In genomic region chr9:58195671-58196070, GRCm38 (mm10) we compare ENCODE assay signal across 15 mouse cellular contexts. TPM values are rescaled to one million over a fixed set of nuclear protein-coding genes. Genes with fewer than 3 reads are reported as not detected.
DNase-seq lines count a peak whose midpoint lies in the region; ATAC-seq and TF ChIP-seq lines count a peak whose summit lies in the region.
"Had no signal": no experiment of that assay in that cellular context is flagged by ENCODE, and none has a peak within 500 bp of the region (broad histone marks: within the 10 kb centered on the region; RNA-seq: fewer than 3 reads in every experiment).

No protein-coding gene starts in this region.

- 0 out of 2 replicates have a peak overlapping the region, but pooled peaks have one; percentile 58 for H3K4me2 ChIP-seq in embryonic facial prominence, embryonic 14.5 days (ENCODE audit: low read depth, low read length)
- H3K4me2 ChIP-seq in hindbrain, embryonic 13.5 days, result peak overlapping the region; percentile 58
- H3K4me2 ChIP-seq in midbrain, postnatal 0 days (ENCODE audit: low read depth, low read length, poor library complexity, severe bottlenecking), result peak overlapping the region; percentile 66

- H3K9ac ChIP-seq in embryonic facial prominence, embryonic 14.5 days (ENCODE audit: low read depth, low read length), result no peak overlapping the region
- H3K9ac ChIP-seq in hindbrain, embryonic 13.5 days, result peak overlapping the region; percentile 66
- no peak overlapping the region for H3K9ac ChIP-seq in midbrain, postnatal 0 days (replicated peaks; ENCODE audit: low read length, poor library complexity, severe bottlenecking)
- H3K9ac ChIP-seq: lung, embryonic 14.5 days had no signal

- DNase-seq in heart, embryonic 10.5 days (ENCODE audit: low spot score), result no peak
- DNase-seq in heart, adult 9 months (ENCODE audit: low spot score in 2 of 2), result no peak
- DNase-seq in embryonic facial prominence, embryonic 14.5 days (ENCODE audit: low spot score), result no peak
- no peak for DNase-seq in midbrain, postnatal 0 days (ENCODE audit: low spot score)
- no peak for DNase-seq in gastrocnemius, postnatal 4 days (ENCODE audit: low spot score in 2 of 2)
- DNase-seq in urinary bladder, postnatal 10 days (ENCODE audit: low spot score), result no peak
- DNase-seq: cerebellum, postnatal 36 days; gastrocnemius, postnatal 25 days; kidney, adult 11 months; lung, embryonic 14.5 days had no signal

- H3K4me1 ChIP-seq in heart, embryonic 10.5 days, result peaks cover 56% of the 10 kb centered on the region
- peaks cover 29% of the 10 kb centered on the region for H3K4me1 ChIP-seq in embryonic facial prominence, embryonic 14.5 days (ENCODE audit: control insufficient read depth, insufficient read depth, low read length)
- peaks cover 50% of the 10 kb centered on the region for H3K4me1 ChIP-seq in hindbrain, embryonic 13.5 days (replicated peaks)
- peaks cover 4% of the 10 kb centered on the region for H3K4me1 ChIP-seq in midbrain, postnatal 0 days (ENCODE audit: insufficient read depth, low read length)

- peak overlapping the region; percentile 51; the same call in 1 of the 2 replicates for H3K4me3 ChIP-seq in heart, embryonic 10.5 days
- H3K4me3 ChIP-seq in embryonic facial prominence, embryonic 14.5 days (ENCODE audit: low read depth, low read length), result no peak overlapping the region
- H3K4me3 ChIP-seq in hindbrain, embryonic 13.5 days, result peak overlapping the region; percentile 34
- peak overlapping the region; percentile 35; the same call in 1 of the 2 replicates for H3K4me3 ChIP-seq in midbrain, postnatal 0 days (ENCODE audit: low read depth, low read length)

- no peaks in the 10 kb centered on the region for H3K36me3 ChIP-seq in heart, embryonic 10.5 days
- H3K36me3 ChIP-seq in embryonic facial prominence, embryonic 14.5 days (ENCODE audit: control insufficient read depth, insufficient read depth, low read length), result no peaks in the 10 kb centered on the region
- no peaks in the 10 kb centered on the region for H3K36me3 ChIP-seq in hindbrain, embryonic 13.5 days
- H3K36me3 ChIP-seq in midbrain, postnatal 0 days (ENCODE audit: insufficient read depth, low read length), result no peaks in the 10 kb centered on the region
- H3K36me3 ChIP-seq: limb, embryonic 13.5 days had no signal

- WGBS in heart, embryonic 10.5 days, result 4% methylated on average over 1 of the region's 1 CpGs
- no CpG with 5 or more reads among the region's 1 CpGs for WGBS in embryonic facial prominence, embryonic 14.5 days
- WGBS in hindbrain, embryonic 13.5 days, result 0% methylated on average over 1 of the region's 1 CpGs
- 19% methylated on average over 1 of the region's 1 CpGs for WGBS in midbrain, postnatal 0 days

- peaks cover 79% of the 10 kb centered on the region for H3K27me3 ChIP-seq in heart, embryonic 10.5 days (ENCODE audit: insufficient read depth, poor library complexity, severe bottlenecking)
- peaks cover 63% of the 10 kb centered on the region for H3K27me3 ChIP-seq in embryonic facial prominence, embryonic 14.5 days (replicated peaks; ENCODE audit: control insufficient read depth, insufficient read depth, low read length)
- peaks cover 71% of the 10 kb centered on the region for H3K27me3 ChIP-seq in hindbrain, embryonic 13.5 days
- H3K27me3 ChIP-seq in midbrain, postnatal 0 days (ENCODE audit: insufficient read depth, low read length), result peaks cover 41% of the 10 kb centered on the region

- TF ChIP-seq CTCF in midbrain, postnatal 0 days (IDR thresholded peaks at IDR 0.05), result no peak

- H3K9me3 ChIP-seq in heart, embryonic 10.5 days, result no peaks in the 10 kb centered on the region
- no peaks in the 10 kb centered on the region for H3K9me3 ChIP-seq in embryonic facial prominence, embryonic 14.5 days (ENCODE audit: control insufficient read depth, low read length)
- H3K9me3 ChIP-seq in hindbrain, embryonic 13.5 days, result no peaks in the 10 kb centered on the region
- H3K9me3 ChIP-seq in midbrain, postnatal 0 days (ENCODE audit: low read length), result no peaks in the 10 kb centered on the region
- H3K9me3 ChIP-seq: limb, embryonic 13.5 days had no signal

- ATAC-seq in embryonic facial prominence, embryonic 14.5 days (ENCODE audit: low read depth), result no peak
- no peak for ATAC-seq in hindbrain, embryonic 13.5 days (ENCODE audit: low FRiP score)
- no peak for ATAC-seq in midbrain, postnatal 0 days (ENCODE audit: low FRiP score)
- no peak for ATAC-seq in frontal cortex, adult (ENCODE audit: low TSS enrichment)

- no peak overlapping the region for H3K27ac ChIP-seq in heart, embryonic 10.5 days
- H3K27ac ChIP-seq in embryonic facial prominence, embryonic 14.5 days (replicated peaks; ENCODE audit: low read depth, low read length), result no peak overlapping the region
- no peak overlapping the region for H3K27ac ChIP-seq in hindbrain, embryonic 13.5 days
- H3K27ac ChIP-seq in midbrain, postnatal 0 days (ENCODE audit: low read depth, low read length), result no peak overlapping the region
- H3K27ac ChIP-seq: limb, embryonic 13.5 days had no signal

RNA-seq across cellular contexts. Expression of gene Islr, which starts 8.4 kb away (rescaled TPM):
- 3.0 and 10.4 TPM in 2 replicates for polyA plus RNA-seq in heart, embryonic 10.5 days (2016; fragmentation: Nextera tagmentation; extraction: Ambion mirVana)
- 118 and 137 TPM in 2 replicates for polyA plus RNA-seq in embryonic facial prominence, embryonic 14.5 days (2014; fragmentation: Nextera tagmentation; extraction: Ambion mirVana)
- polyA plus RNA-seq in hindbrain, embryonic 13.5 days (2015; fragmentation: Nextera tagmentation; extraction: Ambion mirVana), result 40.9 and 43.7 TPM in 2 replicates
- 55.6 and 68.8 TPM in 2 replicates for total RNA-seq in midbrain, postnatal 0 days (2014; rRNA removed)
- polyA plus RNA-seq in midbrain, postnatal 0 days (2015; fragmentation: Nextera tagmentation; extraction: Ambion mirVana), result 32.5 and 36.5 TPM in 2 replicates
- total RNA-seq in gastrocnemius, postnatal 4 days (2021), result 100 to 1,000 TPM; 179 to 208 TPM
- total RNA-seq: MEL; monocyte, adult 5-6 weeks had no signal

RNA-seq across cellular contexts. Expression of gene Islr2, which starts 8.4 kb away (rescaled TPM):
- not detected in 2 replicates for polyA plus RNA-seq in heart, embryonic 10.5 days (2016; fragmentation: Nextera tagmentation; extraction: Ambion mirVana)
- polyA plus RNA-seq in embryonic facial prominence, embryonic 14.5 days (2014; fragmentation: Nextera tagmentation; extraction: Ambion mirVana), result 2.5 and 3.1 TPM in 2 replicates
- polyA plus RNA-seq in hindbrain, embryonic 13.5 days (2015; fragmentation: Nextera tagmentation; extraction: Ambion mirVana), result 11.1 and 11.3 TPM in 2 replicates
- total RNA-seq in midbrain, postnatal 0 days (2014; rRNA removed), result 233 and 267 TPM in 2 replicates
- 16.7 and 18.1 TPM in 2 replicates for polyA plus RNA-seq in midbrain, postnatal 0 days (2015; fragmentation: Nextera tagmentation; extraction: Ambion mirVana)
- total RNA-seq in gastrocnemius, postnatal 4 days (2021), result 1 to 10 TPM; 6.4 to 7.7 TPM
- total RNA-seq: monocyte, adult 5-6 weeks had no signal
- polyA plus RNA-seq: lung, embryonic 14.5 days had no signal

RNA-seq across cellular contexts. Expression of gene Pml, which starts 53.9 kb away (rescaled TPM):
- polyA plus RNA-seq in heart, embryonic 10.5 days (2016; fragmentation: Nextera tagmentation; extraction: Ambion mirVana), result 14.7 and 17.6 TPM in 2 replicates
- polyA plus RNA-seq in embryonic facial prominence, embryonic 14.5 days (2014; fragmentation: Nextera tagmentation; extraction: Ambion mirVana), result 14.6 and 15.3 TPM in 2 replicates
- polyA plus RNA-seq in hindbrain, embryonic 13.5 days (2015; fragmentation: Nextera tagmentation; extraction: Ambion mirVana), result 4.0 and 4.7 TPM in 2 replicates
- total RNA-seq in midbrain, postnatal 0 days (2014; rRNA removed), result 5.6 and 9.0 TPM in 2 replicates
- polyA plus RNA-seq in midbrain, postnatal 0 days (2015; fragmentation: Nextera tagmentation; extraction: Ambion mirVana), result 2.9 and 3.2 TPM in 2 replicates
- total RNA-seq in gastrocnemius, postnatal 4 days (2021), result 10 to 100 TPM; 16.8 to 19.5 TPM

RNA-seq across cellular contexts. Expression of gene Stoml1, which starts 57.3 kb away (rescaled TPM):
- 24.2 and 27.0 TPM in 2 replicates for polyA plus RNA-seq in heart, embryonic 10.5 days (2016; fragmentation: Nextera tagmentation; extraction: Ambion mirVana)
- 25.0 and 34.1 TPM in 2 replicates for polyA plus RNA-seq in embryonic facial prominence, embryonic 14.5 days (2014; fragmentation: Nextera tagmentation; extraction: Ambion mirVana)
- polyA plus RNA-seq in hindbrain, embryonic 13.5 days (2015; fragmentation: Nextera tagmentation; extraction: Ambion mirVana), result 105 and 116 TPM in 2 replicates
- total RNA-seq in midbrain, postnatal 0 days (2014; rRNA removed), result 159 and 170 TPM in 2 replicates
- polyA plus RNA-seq in midbrain, postnatal 0 days (2015; fragmentation: Nextera tagmentation; extraction: Ambion mirVana), result 161 and 172 TPM in 2 replicates
- 10 to 100 TPM; 16.1 to 16.6 TPM for total RNA-seq in gastrocnemius, postnatal 4 days (2021)
